Mouse (Mus musculus) heart, adult 2 months (tissue): ENCODE measurements around the gene Me1.

Source experiments
- CTCF ChIP-seq: fragments of 200-600 bp; IDR thresholded peaks from 2 replicates; pipeline ENCODE4 v1.8.1; 2022; ENCODE audit warnings: antibody characterized with exemption, mild to moderate bottlenecking, moderate library complexity
- EP300 ChIP-seq: fragments of 200-500 bp; IDR thresholded peaks from 2 replicates; pipeline ENCODE4 v1.6.1; 2011; ENCODE audit warnings: low read depth, low read length, control low read depth; ENCODE audit not compliant: insufficient read depth
- POLR2A ChIP-seq: fragments of 200-500 bp; IDR thresholded peaks from 2 replicates; pipeline ENCODE4 v1.6.1; 2011; ENCODE audit warnings: mild to moderate bottlenecking, low read depth, low read length, control low read depth; ENCODE audit not compliant: insufficient read depth

- TF ChIP-seq POLR2A (no peak), CTCF (no peak), EP300 (no peak)
Observed at GRCm38 (mm10) chr9:86638771-86639170, 57.0 kb downstream of the Me1 start.
